Mouse (Mus musculus) thymus, adult 18-20 months (tissue): ENCODE measurements around the gene Ydjc.
"Not testable (repeated sequence)": the region's sequence is repeated elsewhere in the genome, so short reads cannot be mapped to it uniquely, and the experiment has no call there.

Experiments used
- DNase-seq, 2 experiments: peaks; one replicate each; pipeline ENCODE4 v3.0.0; 2022; ENCODE audit warnings: mixed read lengths in 2 of 2

Ydjc gene

GRCm38 (mm10) chr16:17154346-17154745, 9.9 kb downstream of the Ydjc start:
- no peak for DNase-seq

DNA sequence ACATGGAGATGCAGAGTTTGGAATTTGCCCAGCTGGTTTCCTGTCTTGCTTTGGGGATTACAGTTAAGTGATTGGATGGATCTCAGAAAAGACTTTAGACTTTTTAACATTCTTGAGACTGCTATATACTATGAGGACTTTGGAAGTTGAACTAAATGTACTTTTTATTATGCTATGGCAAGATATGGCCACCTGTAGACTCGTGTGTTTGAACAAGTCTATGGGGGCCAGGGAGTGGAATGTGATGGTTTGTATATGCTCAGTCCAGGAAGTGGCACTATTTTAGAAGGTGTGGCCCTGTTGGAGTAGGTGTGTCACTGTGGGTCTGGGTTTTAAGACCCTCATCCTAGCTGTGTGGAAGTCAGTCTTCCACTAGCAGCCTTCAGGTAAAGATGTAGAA, 21.1 kb downstream of the Ydjc start:
- not testable (repeated sequence) for DNase-seq

- no peak for DNase-seq
These were observed 22.8 kb downstream of the Ydjc start for GRCm38 (mm10) chr16:17167179-17167578.

GRCm38 (mm10) chr16:17168049-17168448, 23.6 kb downstream of the Ydjc start:
- DNase-seq = no peak

DNA sequence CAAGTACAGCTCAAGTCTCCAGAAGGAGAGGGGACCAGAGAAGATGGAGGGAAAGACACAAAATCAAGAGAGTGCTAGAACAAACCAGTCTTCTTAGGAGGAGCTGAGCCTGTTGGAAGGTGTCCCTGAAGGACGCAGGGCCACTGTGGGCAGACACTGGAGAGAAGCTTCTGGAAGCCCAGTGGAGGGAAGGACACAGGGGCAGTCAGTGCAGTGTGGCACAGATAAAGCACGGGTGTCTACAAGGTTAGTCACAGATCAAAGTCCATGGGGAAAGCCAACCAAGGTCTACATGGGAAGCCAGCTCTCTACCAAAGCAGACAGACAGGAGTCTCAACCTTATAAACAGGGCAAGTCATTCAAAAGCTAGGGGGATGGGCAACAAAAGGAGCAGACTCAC, 31.3 kb downstream of the Ydjc start:
- no peak for DNase-seq

DNA sequence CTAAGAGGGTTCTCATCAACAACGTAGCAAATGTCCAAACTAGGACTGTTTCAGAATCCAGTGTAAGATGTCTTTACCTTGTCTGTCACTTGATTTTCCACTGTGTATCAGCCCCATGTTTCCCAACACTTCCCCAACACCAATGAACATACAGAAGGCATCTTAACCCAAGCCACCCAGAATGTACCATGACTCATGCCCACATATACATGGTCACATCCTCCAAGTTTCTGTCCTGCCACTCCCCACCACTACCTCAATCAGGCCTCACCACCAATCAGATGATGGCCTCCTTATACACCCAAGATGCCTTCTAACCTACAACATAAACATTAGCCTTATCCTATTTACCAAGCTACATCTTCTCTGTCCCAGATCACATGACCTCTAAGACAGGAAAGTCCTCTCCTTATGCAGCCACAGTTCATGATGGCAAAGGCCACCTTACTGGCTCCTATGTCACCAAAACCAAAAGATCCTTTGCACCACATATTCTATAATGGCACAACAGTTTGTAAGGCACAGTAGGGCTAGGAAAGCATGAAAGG, 33.3 kb downstream of the Ydjc start:
- no peak for DNase-seq

DNA sequence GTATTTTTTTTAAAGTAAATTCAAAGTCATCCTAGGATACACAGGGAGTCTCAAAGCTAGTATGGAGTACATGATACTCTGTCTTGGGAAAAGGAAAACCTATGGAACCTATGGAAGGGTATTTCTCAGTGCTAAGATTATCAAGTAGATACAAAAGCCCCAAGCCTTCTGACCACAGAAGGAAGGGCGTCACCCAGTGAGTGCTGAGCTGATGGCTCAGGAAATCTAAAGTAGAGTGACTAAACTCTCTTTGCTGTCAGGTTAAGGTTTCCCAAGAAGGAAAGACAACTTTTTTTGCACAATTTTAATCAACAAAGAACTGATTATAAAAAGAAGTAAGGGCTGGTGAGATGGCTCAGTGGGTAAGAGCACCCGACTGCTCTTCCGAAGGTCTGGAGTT, 35.3 kb downstream of the Ydjc start:
- no peak for DNase-seq

GRCm38 (mm10) chr16:17181382-17181781, 37.0 kb downstream of the Ydjc start:
- DNase-seq = no peak

GRCm38 (mm10) chr16:17182136-17182535, 37.7 kb downstream of the Ydjc start:
- DNase-seq = no peak

DNA sequence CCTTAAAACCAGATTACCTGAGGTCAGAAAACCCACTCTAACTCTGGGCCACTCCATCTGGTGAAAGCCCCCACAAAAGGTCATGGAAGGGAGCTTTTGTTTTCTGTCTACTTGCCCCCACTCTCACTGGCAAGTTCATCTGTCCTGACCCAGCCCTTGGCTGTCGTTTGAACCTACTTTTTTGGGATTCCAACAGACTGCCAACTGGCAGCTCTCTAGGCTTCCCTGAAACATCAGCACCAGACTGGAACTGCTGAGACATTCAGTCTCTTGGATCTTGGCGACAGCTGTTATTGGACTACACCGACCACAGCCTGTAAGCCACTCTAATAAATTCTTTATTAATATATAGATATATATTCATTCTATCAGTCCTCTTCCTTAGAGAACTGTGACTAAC, 38.6 kb downstream of the Ydjc start:
- no peak for DNase-seq

- no peak for DNase-seq
These were observed 41.1 kb downstream of the Ydjc start for GRCm38 (mm10) chr16:17185475-17185874.

- DNase-seq = no peak
These were observed 49.4 kb downstream of the Ydjc start for GRCm38 (mm10) chr16:17193823-17194222.

- DNase-seq = no peak
These were observed 55.9 kb downstream of the Ydjc start for GRCm38 (mm10) chr16:17200121-17200952.

- peak; percentile 74 to 83 for DNase-seq
These were observed 56.7 kb downstream of the Ydjc start for GRCm38 (mm10) chr16:17200953-17201707.

DNA sequence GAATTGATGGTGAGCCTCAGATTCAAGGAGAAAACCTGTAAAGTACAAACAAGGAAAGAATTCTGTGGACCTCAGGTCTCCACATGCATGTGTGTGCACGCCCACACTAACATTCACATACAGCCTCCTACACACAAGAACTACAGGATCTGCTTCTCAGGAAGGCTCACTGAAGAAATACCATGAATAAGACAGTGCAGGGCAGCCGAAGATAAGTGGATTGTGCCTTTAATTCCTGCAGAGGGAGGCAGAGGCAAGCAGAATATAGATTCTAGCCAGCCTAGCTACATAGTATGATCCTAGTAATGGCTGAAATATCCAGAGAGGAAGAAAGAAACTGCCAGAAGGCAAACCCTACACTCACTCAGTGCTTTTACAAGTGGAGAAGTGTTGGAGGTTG, 57.6 kb downstream of the Ydjc start:
- DNase-seq = no peak

- DNase-seq = no peak
These were observed 58.1 kb downstream of the Ydjc start, which contains the start of gene Ube2l3 for GRCm38 (mm10) chr16:17202549-17202948. Ube2l3 (minus strand) TSS chr16:17202649.

- peak in 1 of 2 experiments; percentile 18 for DNase-seq
These were observed 60.6 kb downstream of the Ydjc start for GRCm38 (mm10) chr16:17204990-17205389.

- DNase-seq = peak; percentile 65 to 71
These were observed 64.3 kb downstream of the Ydjc start, which contains the start of gene Rimbp3 for GRCm38 (mm10) chr16:17208389-17209361. Rimbp3 (plus strand) TSS chr16:17208603.

GRCm38 (mm10) chr16:17209404-17209960, 65.1 kb downstream of the Ydjc start:
- peak in 1 of 2 experiments; percentile 43 for DNase-seq
